Mouse (Mus musculus) stomach, embryonic 16.5 days (tissue): Measurements from ENCODE around the gene Hdlbp. TPM values are rescaled to one million over a fixed set of nuclear protein-coding genes. Genes with fewer than 3 reads are reported as not detected.
A peak's percentile ranks its signal among the peaks of the same experiment; 100 is the strongest.
"Not testable (repeated sequence)": the region's sequence is repeated elsewhere in the genome, so short reads cannot be mapped to it uniquely, and the experiment has no call there.

Source experiments
- ATAC-seq: fragments of 200-750 bp; cut with Nextera tagmentation; 2 replicates; pipeline ENCODE4 v1.8.0; 2017; ENCODE audit warnings: moderate number of reproducible peaks, moderate TSS enrichment; ENCODE audit not compliant: insufficient read depth, low FRiP score
- H3K27ac ChIP-seq: fragments of 300-500 bp; sonication (generic); 2 replicates; pipeline ENCODE4 v1.5.1; 2014; ENCODE audit warnings: low read length
- H3K27me3 ChIP-seq: fragments of 300-500 bp; sonication (generic); 2 replicates; pipeline ENCODE4 v1.6.1; 2014; ENCODE audit warnings: low read length, control low read depth, mixed read lengths; ENCODE audit not compliant: control insufficient read depth, insufficient read depth
- H3K36me3 ChIP-seq: fragments of 300-500 bp; sonication (generic); 2 replicates; pipeline ENCODE4 v1.6.1; 2014; ENCODE audit warnings: low read length; ENCODE audit not compliant: control insufficient read depth, insufficient read depth
- H3K4me1 ChIP-seq: fragments of 300-500 bp; sonication (generic); 2 replicates; pipeline ENCODE4 v1.6.1; 2014; ENCODE audit warnings: low read length, control low read depth, mixed read lengths; ENCODE audit not compliant: control insufficient read depth, insufficient read depth
- H3K4me2 ChIP-seq: fragments of 300-500 bp; sonication (generic); 2 replicates; pipeline ENCODE4 v1.6.1; 2014; ENCODE audit warnings: low read depth, low read length, mixed read lengths
- H3K4me3 ChIP-seq: fragments of 300-500 bp; sonication (generic); replicated peaks from 2 replicates; pipeline ENCODE4 v1.5.1; 2014; ENCODE audit warnings: mild to moderate bottlenecking, low read length
- H3K9ac ChIP-seq: fragments of 300-500 bp; sonication (generic); 2 replicates; pipeline ENCODE4 v1.6.1; 2014; ENCODE audit warnings: low read length
- H3K9me3 ChIP-seq: fragments of 300-500 bp; sonication (generic); replicated peaks from 2 replicates; pipeline ENCODE4 v1.6.1; 2016; ENCODE audit warnings: low read length, control low read depth; ENCODE audit not compliant: control insufficient read depth
- WGBS: fragments of 180-500 bp; shearing (Covaris S2); extraction: QIAGEN DNeasy Blood & Tissue Kit; methylation state at CpG from one replicate; pipeline ENCODE4 v1.1.7; 2014; 5-methylcytosine and 5-hydroxymethylcytosine counted together
- polyA plus RNA-seq: library from polyadenylated mRNA; unstranded; fragments of >200 nt; fragmentation: Nextera tagmentation; extraction: Ambion mirVana; gene quantifications from 2 replicates; pipeline ENCODE4 v1.2.1, GENCODE M21; 2015

The Hdlbp gene
- 162 and 165 TPM in 2 replicates for polyA plus RNA-seq

- Histone ChIP-seq H3K36me3 (no peaks in the 10 kb centered on the region), H3K9ac (peak within 1 kb of the TSS; percentile 92), H3K27me3 (no peaks in the 10 kb centered on the region), H3K4me1 (peaks cover 11% of the 10 kb centered on the region), H3K4me3 (peak within 1 kb of the TSS; percentile 92), H3K4me2 (peak within 1 kb of the TSS; percentile 72), H3K27ac (peak within 1 kb of the TSS; percentile 91), H3K9me3 (no peaks in the 10 kb centered on the region)
- 0% methylated on average over 74 of the region's 74 CpGs for WGBS
- peak; percentile 94 for ATAC-seq
These were observed at the start of gene Hdlbp for GRCm38 (mm10) chr1:93478586-93479475. Gene Hdlbp, minus strand, starts transcription at chr1:93478815.

- no peak overlapping the region for H3K27ac ChIP-seq
- no peak overlapping the region for H3K9ac ChIP-seq
- ATAC-seq: no peak
- no peak overlapping the region for H3K4me2 ChIP-seq
- H3K27me3 ChIP-seq: no peaks in the 10 kb centered on the region
- H3K4me3 ChIP-seq: no peak overlapping the region
- H3K4me1 ChIP-seq: 0 out of 2 replicates have a peak, but pooled peaks cover 4% of the 10 kb centered on the region
- no peaks in the 10 kb centered on the region for H3K9me3 ChIP-seq
- H3K36me3 ChIP-seq: no peaks in the 10 kb centered on the region
- 50% methylated on average over 1 of the region's 1 CpGs for WGBS
These were observed 43.7 kb upstream of the Hdlbp start for GRCm38 (mm10) chr1:93522325-93522724.

GRCm38 (mm10) chr1:93521491-93521890, 42.9 kb upstream of the Hdlbp start:
- Histone ChIP-seq H3K27me3 (no peaks in the 10 kb centered on the region), H3K4me3 (no peak overlapping the region), H3K36me3 (no peaks in the 10 kb centered on the region), H3K27ac (no peak overlapping the region), H3K9ac (no peak overlapping the region), H3K9me3 (no peaks in the 10 kb centered on the region), H3K4me1 (0 out of 2 replicates have a peak, but pooled peaks cover 4% of the 10 kb centered on the region), H3K4me2 (no peak overlapping the region)
- ATAC-seq: no peak
- WGBS: 80% methylated on average over 2 of the region's 2 CpGs

DNA sequence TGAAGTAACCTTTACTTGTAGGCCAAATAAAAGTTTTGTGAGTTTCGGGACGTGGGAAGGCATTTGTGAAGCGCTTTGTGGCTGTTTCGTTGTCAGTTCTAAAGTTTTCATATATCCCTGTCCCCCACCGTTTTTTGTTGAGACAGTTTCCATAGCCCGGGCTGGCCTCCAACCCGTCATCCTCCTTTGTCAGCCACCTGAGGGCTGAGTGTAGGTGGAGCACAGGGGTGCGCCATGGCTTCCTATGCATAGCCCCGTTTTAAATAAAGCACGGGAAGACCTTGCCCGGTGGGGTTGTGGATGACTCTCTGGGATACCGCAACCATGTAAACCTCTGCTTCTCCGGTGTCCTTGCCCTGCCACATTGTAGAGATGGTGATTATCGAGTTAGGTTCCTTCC, 34.6 kb upstream of the Hdlbp start:
- Histone ChIP-seq H3K36me3 (no peaks in the 10 kb centered on the region; the same call in 1 of the 2 replicates), H3K4me3 (peak overlapping the region; percentile 65; the same call in 1 of the 2 replicates), H3K9me3 (no peaks in the 10 kb centered on the region), H3K4me1 (peaks cover 15% of the 10 kb centered on the region), H3K27ac (no peak overlapping the region), H3K4me2 (peak overlapping the region; percentile 71; the same call in 1 of the 2 replicates), H3K9ac (peak overlapping the region; percentile 79; the same call in 1 of the 2 replicates), H3K27me3 (no peaks in the 10 kb centered on the region)
- no peak for ATAC-seq
- 78% methylated on average over 14 of the region's 14 CpGs for WGBS

- Histone ChIP-seq H3K4me2 (peak overlapping the region; percentile 71), H3K4me3 (peak overlapping the region; percentile 65), H3K27ac (peak overlapping the region; percentile 42; the same call in 1 of the 2 replicates), H3K27me3 (no peaks in the 10 kb centered on the region), H3K9ac (peak overlapping the region; percentile 79), H3K4me1 (peaks cover 15% of the 10 kb centered on the region), H3K9me3 (no peaks in the 10 kb centered on the region), H3K36me3 (no peaks in the 10 kb centered on the region; the same call in 1 of the 2 replicates)
- ATAC-seq: peak; percentile 23; the same call in 1 of the 2 replicates
- WGBS: 3% methylated on average over 15 of the region's 15 CpGs
These were observed 33.7 kb upstream of the Hdlbp start for GRCm38 (mm10) chr1:93512351-93512690.

DNA sequence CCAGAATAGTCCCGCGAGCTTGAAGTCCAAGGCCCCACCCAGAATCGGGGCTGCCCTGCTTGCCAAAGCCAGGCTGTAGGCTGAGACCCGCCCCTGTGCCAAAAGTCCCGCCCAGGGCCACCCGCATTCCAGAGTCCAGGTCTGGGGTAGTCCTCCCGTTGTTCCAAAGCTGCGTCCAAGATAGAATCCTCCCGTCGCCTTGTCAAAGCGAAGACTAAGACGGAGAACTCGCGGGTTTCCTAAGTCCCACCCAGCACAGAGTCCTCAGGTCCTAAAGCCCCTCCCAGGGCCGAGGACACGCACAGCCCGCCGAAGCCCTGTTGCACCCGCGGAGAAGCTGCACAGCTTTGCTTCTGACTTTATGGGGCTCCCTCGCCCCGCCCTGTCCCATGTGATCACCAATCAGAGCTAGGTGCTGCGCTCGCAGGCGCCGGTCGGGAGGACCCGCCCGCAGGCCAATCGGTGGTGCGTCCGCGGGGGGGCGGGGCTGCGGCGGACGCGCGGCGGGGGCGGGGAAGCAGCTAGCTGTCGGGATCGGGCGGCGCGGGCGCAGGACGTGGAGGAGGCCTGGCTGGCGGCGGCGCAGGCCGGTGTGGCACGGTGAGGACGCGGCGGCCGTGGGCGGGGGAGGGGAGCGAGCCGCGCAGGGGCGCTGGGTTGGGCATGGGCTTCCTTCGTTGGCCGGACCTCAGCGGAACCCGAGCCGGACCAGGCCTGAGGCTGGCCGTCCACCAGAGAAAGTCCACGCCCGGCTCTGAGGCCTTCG, 33.2 kb upstream of the Hdlbp start, which contains the start of gene Farp2:
Farp2 (plus strand) TSS at position 495 of the 766 bp plus-strand sequence.
- ATAC-seq: peak; percentile 99
- Histone ChIP-seq H3K27ac (peak within 1 kb of the TSS; percentile 88), H3K27me3 (no peaks in the 10 kb centered on the region), H3K9ac (peak within 1 kb of the TSS; percentile 79), H3K36me3 (no peaks in the 10 kb centered on the region; the same call in 1 of the 2 replicates), H3K4me1 (peaks cover 15% of the 10 kb centered on the region), H3K4me2 (peak within 1 kb of the TSS; percentile 71), H3K4me3 (peak within 1 kb of the TSS; percentile 65), H3K9me3 (no peaks in the 10 kb centered on the region)
- WGBS: under 1% methylated on average over 70 of the region's 71 CpGs

- peaks cover 15% of the 10 kb centered on the region for H3K4me1 ChIP-seq
- not testable (repeated sequence) for H3K27me3 ChIP-seq, H3K4me2 ChIP-seq, H3K36me3 ChIP-seq, ATAC-seq, H3K4me3 ChIP-seq, H3K9me3 ChIP-seq, H3K9ac ChIP-seq, H3K27ac ChIP-seq
- 42% methylated on average over 1 of the region's 1 CpGs for WGBS
These were observed 30.0 kb upstream of the Hdlbp start for GRCm38 (mm10) chr1:93508576-93508975.

GRCm38 (mm10) chr1:93506944-93507676, 28.5 kb upstream of the Hdlbp start:
- no peaks in the 10 kb centered on the region for H3K9me3 ChIP-seq
- 53% methylated on average over 10 of the region's 10 CpGs for WGBS
- H3K36me3 ChIP-seq: peaks cover 9% of the 10 kb centered on the region
- no peak for ATAC-seq
- H3K4me1 ChIP-seq: peaks cover 7% of the 10 kb centered on the region
- no peak overlapping the region for H3K4me3 ChIP-seq
- H3K27me3 ChIP-seq: no peaks in the 10 kb centered on the region
- no peak overlapping the region for H3K4me2 ChIP-seq
- no peak overlapping the region for H3K9ac ChIP-seq
- no peak overlapping the region for H3K27ac ChIP-seq
